Mouse (Mus musculus) kidney, embryonic 14.5 days (tissue): Measurements from ENCODE around the gene Usp50. TPM values are rescaled to one million over a fixed set of nuclear protein-coding genes. Genes with fewer than 3 reads are reported as not detected.

Experiments
- polyA plus RNA-seq: library from polyadenylated mRNA; unstranded; fragments of >200 nt; fragmentation: Nextera tagmentation; extraction: Ambion mirVana; gene quantifications from 2 replicates; pipeline ENCODE4 v1.2.1, GENCODE M21; 2014

Gene Usp50
- polyA plus RNA-seq, 1 experiment from 2014 or later, result 2.9 TPM

Other genes starting within 250 kb of the Usp50 start
- 3.9 and 9.6 TPM in 2 replicates for gene Slc27a2, start 231.1 kb downstream of the Usp50 start, polyA plus RNA-seq
- 16.3 and 45.6 TPM in 2 replicates for gene Hdc, start 164.2 kb downstream of the Usp50 start, polyA plus RNA-seq
- gene Gabpb1, start 107.1 kb downstream of the Usp50 start, polyA plus RNA-seq, result 47.4 and 65.8 TPM in 2 replicates
- 18.5 and 41.7 TPM in 2 replicates for gene Usp8, start 76.1 kb downstream of the Usp50 start, polyA plus RNA-seq
- gene Trpm7, start 92.8 kb upstream of the Usp50 start, polyA plus RNA-seq, result 33.4 and 62.8 TPM in 2 replicates
- gene Sppl2a, start 149.8 kb upstream of the Usp50 start, polyA plus RNA-seq, result 39.1 and 47.0 TPM in 2 replicates
- 4.5 and 11.1 TPM in 2 replicates for gene Ap4e1, start 225.2 kb upstream of the Usp50 start, polyA plus RNA-seq